Mouse (Mus musculus) c-Kit-positive CD71-positive TER-119-positive erythroid progenitor cells, embryonic 14.5 days (primary cell): ENCODE measurements around the gene Hoxa13.

Experiments
- DNase-seq: peaks from one replicate; pipeline ENCODE4 v3.0.0-alpha.2; 2013; ENCODE audit warnings: low spot score

The Hoxa13 gene

GRCm38 (mm10) chr6:52209685-52210046 lies 51.0 kb downstream of the Hoxa13 start:
- DNase-seq, result no peak

DNA sequence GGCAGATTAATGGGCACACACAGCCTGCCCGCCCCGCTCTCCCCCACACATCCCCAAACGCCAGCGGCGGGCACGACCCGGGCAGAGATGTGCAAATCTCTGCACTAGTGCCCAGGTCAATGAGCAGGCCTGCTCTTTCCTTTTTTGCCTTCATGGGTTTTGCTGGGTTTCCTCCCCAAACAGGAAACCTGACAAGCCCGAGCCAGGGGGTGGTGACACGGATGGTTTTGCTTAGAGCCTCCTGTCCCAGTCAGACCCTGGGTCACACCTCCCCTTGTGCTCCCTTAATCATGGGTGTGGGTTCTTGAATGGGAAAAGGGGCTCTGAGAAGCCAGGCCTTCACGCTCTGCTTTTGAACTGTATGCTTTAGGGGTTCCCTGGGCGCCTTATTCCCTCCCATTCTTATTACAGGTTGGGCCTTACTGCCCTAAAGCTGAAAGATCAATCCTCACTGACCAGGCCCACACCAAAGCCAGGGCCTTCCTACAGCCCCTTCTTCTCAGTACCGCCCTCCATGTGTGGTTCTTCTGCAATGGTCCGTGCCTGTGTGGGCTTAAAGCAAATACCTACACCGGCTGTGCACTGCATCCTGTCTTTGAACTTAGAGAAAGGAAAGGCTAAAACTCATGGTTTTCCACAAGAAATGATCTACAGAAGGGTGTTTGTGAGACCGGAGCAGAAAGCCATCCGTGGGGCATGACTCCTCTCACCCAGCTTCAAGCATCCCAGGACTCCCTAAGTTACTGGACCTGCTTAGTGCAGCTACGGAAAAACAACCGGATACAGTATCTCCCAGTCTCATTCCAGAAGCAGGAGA lies 51.6 kb downstream of the Hoxa13 start:
- DNase-seq, result no peak

DNA sequence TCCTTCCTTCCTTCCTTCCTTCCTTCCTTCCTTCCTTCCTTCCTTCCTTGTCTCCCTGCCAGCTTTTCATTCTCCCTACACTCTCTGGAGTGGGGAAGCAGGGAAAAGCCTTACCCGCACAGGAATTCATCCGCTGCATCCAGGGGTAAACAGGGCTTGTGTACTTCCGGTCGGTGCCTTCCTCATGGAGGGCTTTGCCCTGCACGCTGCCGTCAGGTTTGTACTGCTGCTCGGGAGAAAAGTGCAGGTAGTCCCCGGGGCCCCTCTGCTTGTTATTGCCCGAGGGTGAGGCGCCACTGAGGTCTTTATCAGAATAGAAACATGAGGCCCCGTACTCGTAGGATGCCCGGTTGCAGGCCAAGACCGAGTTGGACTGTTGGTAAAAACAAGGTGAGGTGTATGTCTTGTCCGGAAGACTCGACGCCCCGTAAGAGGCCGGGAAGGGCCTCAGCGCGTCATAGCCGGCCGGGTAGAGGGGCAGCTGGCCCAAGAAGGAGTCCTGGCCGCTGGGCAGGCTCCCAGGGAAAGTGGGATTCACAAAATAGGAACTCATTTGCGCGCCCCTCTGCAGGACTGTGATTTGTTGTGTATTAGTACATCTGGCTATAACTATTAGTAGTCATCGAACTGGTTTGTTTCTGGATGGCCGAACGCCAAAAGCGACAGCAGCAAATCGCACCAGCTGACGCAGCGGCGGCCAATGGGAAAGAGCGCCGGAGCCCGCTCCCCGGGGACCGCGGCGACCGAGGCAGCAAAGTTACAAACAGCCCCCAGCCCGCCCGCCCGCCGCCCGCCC lies 52.4 kb downstream of the Hoxa13 start, which contains the start of gene Hoxa6:
Hoxa6 (minus strand) TSS at position 651 of the 796 bp plus-strand sequence.
- no peak for DNase-seq
